Mouse (Mus musculus) liver, embryonic 12.5 days (tissue): Measurements from ENCODE around the gene Gm49368. TPM values are rescaled to one million over a fixed set of nuclear protein-coding genes. Genes with fewer than 3 reads are reported as not detected.
"Not testable (repeated sequence)": the region's sequence is repeated elsewhere in the genome, so short reads cannot be mapped to it uniquely, and the experiment has no call there.

Experiments
- ATAC-seq: fragments of 200-750 bp; cut with Nextera tagmentation; 2 replicates; pipeline ENCODE4 v1.8.0; 2017; ENCODE audit warnings: moderate number of reproducible peaks, mild to moderate bottlenecking, moderate library complexity
- H3K27ac ChIP-seq: fragments of 300-500 bp; sonication (generic); 2 replicates; pipeline ENCODE4 v1.5.1; 2016; ENCODE audit warnings: mild to moderate bottlenecking
- H3K27me3 ChIP-seq: fragments of 300-500 bp; sonication (generic); replicated peaks from 2 replicates; pipeline ENCODE4 v1.6.1; 2016; ENCODE audit warnings: mild to moderate bottlenecking, moderate library complexity
- H3K36me3 ChIP-seq: fragments of 300-500 bp; sonication (generic); 2 replicates; pipeline ENCODE4 v1.6.1; 2016; ENCODE audit warnings: mild to moderate bottlenecking, moderate library complexity
- H3K4me1 ChIP-seq: fragments of 300-500 bp; sonication (generic); 2 replicates; pipeline ENCODE4 v1.6.1; 2016
- H3K4me2 ChIP-seq: fragments of 300-500 bp; sonication (generic); 2 replicates; pipeline ENCODE4 v1.6.1; 2016; ENCODE audit warnings: mild to moderate bottlenecking, moderate library complexity
- H3K4me3 ChIP-seq: fragments of 300-500 bp; sonication (generic); 2 replicates; pipeline ENCODE4 v1.5.1; 2016; ENCODE audit warnings: mild to moderate bottlenecking, moderate library complexity
- H3K9ac ChIP-seq: fragments of 300-500 bp; sonication (generic); 2 replicates; pipeline ENCODE4 v1.6.1; 2016; ENCODE audit warnings: mild to moderate bottlenecking, moderate library complexity
- H3K9me3 ChIP-seq: fragments of 300-500 bp; sonication (generic); replicated peaks from 2 replicates; pipeline ENCODE4 v1.6.1; 2016; ENCODE audit warnings: mild to moderate bottlenecking, moderate library complexity
- WGBS: fragments of 180-500 bp; shearing (Covaris S2); methylation state at CpG from one replicate; pipeline ENCODE4 v1.1.7; 2016; ENCODE audit not compliant: insufficient replicate concordance; 5-methylcytosine and 5-hydroxymethylcytosine counted together
- polyA plus RNA-seq: library from polyadenylated mRNA; unstranded; fragments of >200 nt; fragmentation: Nextera tagmentation; extraction: Ambion mirVana; gene quantifications from 2 replicates; pipeline ENCODE4 v1.2.1, GENCODE M21; 2016

Gm49368 gene
- polyA plus RNA-seq, 1 experiment from 2014 or later: not detected

DNA sequence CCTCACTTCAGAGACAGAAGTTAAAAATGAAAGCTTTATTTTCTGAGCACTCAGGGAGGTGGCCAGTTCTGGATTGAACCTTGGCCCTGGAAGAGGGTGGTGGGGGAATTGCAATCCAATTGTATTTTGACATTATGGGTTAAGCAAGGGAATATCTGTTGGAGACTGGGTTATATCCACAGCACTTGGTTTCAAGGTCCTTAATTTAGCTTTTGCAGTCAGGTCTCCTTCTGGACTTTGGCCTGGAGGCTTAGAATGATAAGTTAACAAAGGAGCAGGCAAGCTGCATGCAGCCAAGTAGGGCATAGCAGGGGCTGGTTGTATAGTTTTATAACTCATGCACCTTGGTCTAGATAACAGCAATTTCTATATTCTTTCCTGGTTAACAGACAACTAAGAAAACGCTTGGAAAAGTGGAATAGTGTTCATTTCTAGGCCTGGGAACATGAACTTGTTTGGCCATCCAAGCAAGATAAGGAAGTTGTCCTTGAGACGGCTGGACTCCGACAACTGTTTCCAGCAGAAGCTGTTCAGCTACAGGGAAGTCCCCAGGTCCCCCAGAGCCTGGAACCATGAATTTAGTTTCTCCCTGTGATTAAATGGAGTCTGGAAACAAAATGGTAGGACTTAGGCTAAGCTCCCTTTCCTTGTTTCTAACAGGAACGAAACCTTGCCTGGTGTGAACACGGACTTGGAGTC lies 30.0 kb upstream of the Gm49368 start:
- Histone ChIP-seq H3K4me3 (no peak overlapping the region), H3K4me2 (no peak overlapping the region), H3K4me1 (no peaks in the 10 kb centered on the region), H3K9ac (no peak overlapping the region), H3K27ac (no peak overlapping the region), H3K27me3 (no peaks in the 10 kb centered on the region), H3K36me3 (no peaks in the 10 kb centered on the region), H3K9me3 (no peaks in the 10 kb centered on the region)
- 70% methylated on average over 5 of the region's 5 CpGs for WGBS
- ATAC-seq: no peak

DNA sequence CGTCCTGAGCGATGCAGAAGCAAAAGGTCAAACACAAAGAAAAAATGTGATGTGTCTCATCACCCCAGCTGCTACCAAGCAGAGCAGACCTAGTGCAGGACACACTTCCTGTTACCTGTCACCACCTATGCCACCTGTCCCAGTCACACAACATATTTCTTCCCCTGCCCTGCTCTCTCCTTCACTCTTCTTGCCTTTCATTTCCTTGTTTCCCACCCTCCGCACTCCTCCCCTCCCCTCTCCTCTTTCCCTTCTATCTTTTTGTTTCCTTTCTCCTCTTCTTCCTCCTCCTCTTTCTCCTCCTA lies 29.5 kb upstream of the Gm49368 start:
- WGBS: 83% methylated on average over 3 of the region's 3 CpGs
- Histone ChIP-seq H3K4me3 (no peak overlapping the region), H3K4me1 (no peaks in the 10 kb centered on the region), H3K9me3 (no peaks in the 10 kb centered on the region), H3K27ac (no peak overlapping the region), H3K27me3 (no peaks in the 10 kb centered on the region), H3K9ac (no peak overlapping the region), H3K36me3 (no peaks in the 10 kb centered on the region), H3K4me2 (no peak overlapping the region)
- no peak for ATAC-seq

DNA sequence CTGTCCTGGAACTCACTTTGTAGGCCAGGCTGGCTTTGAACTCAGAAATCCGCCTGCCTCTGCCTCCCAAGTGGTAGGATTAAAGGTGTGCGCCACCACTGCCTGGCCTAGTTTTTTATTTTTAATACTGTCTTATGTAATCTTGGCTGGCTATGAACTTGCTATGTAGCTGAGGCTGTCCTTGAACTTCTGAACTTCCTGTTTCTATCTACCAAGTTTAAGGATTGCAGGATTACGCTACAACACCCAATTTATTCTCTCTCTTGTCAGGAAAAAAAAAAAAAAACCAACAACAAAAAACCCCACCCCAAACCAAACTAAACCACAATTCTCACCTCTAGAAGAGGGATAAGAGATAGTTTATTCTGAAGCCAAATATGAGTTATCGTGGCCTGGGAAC lies 28.9 kb upstream of the Gm49368 start:
- no peaks in the 10 kb centered on the region for H3K9me3 ChIP-seq
- no peak overlapping the region for H3K4me3 ChIP-seq
- 71% methylated on average over 4 of the region's 4 CpGs for WGBS

DNA sequence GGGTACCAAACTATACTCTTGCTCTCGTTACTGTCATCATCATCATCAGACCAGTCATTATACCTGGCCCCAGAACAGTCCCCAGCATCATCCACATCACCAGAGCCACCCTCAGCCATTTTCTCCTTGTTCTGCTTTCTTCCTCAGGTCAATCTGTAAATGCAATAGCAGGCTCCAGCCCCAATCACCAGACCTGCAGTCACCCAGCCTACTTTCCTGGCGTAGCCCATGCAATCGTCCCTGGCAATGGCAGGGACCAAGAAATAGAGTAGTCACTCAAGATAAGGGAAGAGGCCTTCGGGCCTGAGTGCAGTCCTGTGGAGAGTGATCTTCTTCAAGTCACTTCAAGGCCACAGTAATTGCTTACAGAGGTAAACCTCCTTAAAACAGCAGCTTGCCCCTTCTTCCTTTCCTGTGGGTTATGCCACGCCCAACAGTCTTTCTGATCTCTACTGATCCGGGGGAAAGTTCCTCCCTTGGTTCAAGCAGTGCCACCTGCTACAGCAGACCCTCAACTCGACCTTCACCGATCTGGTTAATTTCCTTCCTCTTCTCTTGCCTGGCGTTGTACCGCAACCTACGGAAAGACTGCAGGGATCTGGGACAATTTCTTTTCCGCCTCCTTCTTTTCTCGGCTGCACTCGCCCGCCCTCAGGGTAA lies 20.2 kb upstream of the Gm49368 start:
- not testable (repeated sequence) for ATAC-seq, H3K4me2 ChIP-seq, H3K36me3 ChIP-seq, H3K4me3 ChIP-seq, H3K27me3 ChIP-seq, H3K9me3 ChIP-seq, H3K4me1 ChIP-seq, H3K27ac ChIP-seq, H3K9ac ChIP-seq
- WGBS: 28% methylated on average over 15 of the region's 15 CpGs

More for the DNA sequence above, 28.9 kb upstream of the Gm49368 start:
- H3K27me3 ChIP-seq: no peaks in the 10 kb centered on the region
- no peak for ATAC-seq
- H3K36me3 ChIP-seq: no peaks in the 10 kb centered on the region
- no peak overlapping the region for H3K9ac ChIP-seq
- no peak overlapping the region for H3K27ac ChIP-seq
- H3K4me2 ChIP-seq: no peak overlapping the region
- no peaks in the 10 kb centered on the region for H3K4me1 ChIP-seq

DNA sequence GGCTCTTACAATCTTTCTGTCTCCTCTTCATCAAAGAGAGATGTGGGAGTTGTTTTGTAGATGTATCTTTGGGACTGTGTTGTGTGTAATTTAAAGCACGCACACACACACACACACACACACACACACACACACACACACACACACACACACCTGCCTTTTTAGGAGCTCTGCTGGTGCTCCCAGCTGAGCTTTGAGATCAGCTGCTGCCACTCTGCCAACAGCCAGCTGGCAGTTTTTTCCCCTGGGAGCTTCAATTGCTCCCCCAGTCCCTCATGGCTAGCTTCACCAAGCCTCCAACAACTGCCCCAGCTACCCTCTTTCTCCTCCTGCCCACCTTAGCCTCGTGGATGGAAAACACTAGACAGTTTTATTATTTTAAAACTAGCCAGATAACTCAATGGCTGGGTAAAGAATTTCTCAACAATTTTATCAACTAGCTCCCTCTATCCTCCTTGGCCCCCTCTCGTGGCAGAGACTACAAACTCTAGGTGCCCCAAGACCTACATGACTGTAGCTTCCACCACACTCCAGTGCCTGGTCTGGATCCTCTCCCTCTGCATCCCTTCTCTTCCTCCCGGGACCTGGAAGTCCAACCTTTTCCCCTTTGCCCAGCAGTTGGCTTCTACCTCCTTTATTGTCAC lies 18.2 kb upstream of the Gm49368 start:
- ATAC-seq: no peak
- 54% methylated on average over 4 of the region's 4 CpGs for WGBS
- H3K4me1 ChIP-seq: 0 out of 2 replicates have a peak, but pooled peaks cover 5% of the 10 kb centered on the region

DNA sequence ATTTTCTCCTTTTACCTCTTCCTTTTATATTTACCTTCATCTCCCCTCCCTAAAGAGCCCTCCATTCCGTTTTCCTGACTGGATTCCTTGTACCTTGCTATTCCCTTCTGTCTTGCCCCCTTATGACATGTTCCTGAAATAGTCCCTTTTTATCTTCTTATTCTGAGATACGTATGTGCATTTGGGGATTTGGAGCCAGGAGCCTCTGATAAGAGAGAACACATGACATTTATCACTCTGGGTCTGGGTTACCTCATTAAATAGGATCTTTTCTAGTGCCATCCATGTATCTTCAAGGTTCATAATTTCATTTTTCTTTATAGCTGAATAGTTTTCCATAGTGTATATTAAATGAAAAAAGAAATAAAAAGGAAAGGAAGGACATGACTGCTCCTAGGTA lies 16.8 kb upstream of the Gm49368 start:
- ATAC-seq: no peak
- H3K9ac ChIP-seq: no peak overlapping the region
- no peak overlapping the region for H3K27ac ChIP-seq
- no peak overlapping the region for H3K4me3 ChIP-seq
- no peaks in the 10 kb centered on the region for H3K36me3 ChIP-seq
- H3K9me3 ChIP-seq: no peaks in the 10 kb centered on the region
- 22% methylated on average over 2 of the region's 2 CpGs for WGBS
- no peaks in the 10 kb centered on the region for H3K27me3 ChIP-seq
- H3K4me1 ChIP-seq: peaks cover 10% of the 10 kb centered on the region
- no peak overlapping the region for H3K4me2 ChIP-seq

More for the DNA sequence above, 18.2 kb upstream of the Gm49368 start:
- no peak overlapping the region for H3K4me2 ChIP-seq
- no peak overlapping the region for H3K4me3 ChIP-seq
- H3K9me3 ChIP-seq: no peaks in the 10 kb centered on the region
- no peak overlapping the region for H3K9ac ChIP-seq
- no peaks in the 10 kb centered on the region for H3K27me3 ChIP-seq
- H3K27ac ChIP-seq: no peak overlapping the region
- no peaks in the 10 kb centered on the region for H3K36me3 ChIP-seq

DNA sequence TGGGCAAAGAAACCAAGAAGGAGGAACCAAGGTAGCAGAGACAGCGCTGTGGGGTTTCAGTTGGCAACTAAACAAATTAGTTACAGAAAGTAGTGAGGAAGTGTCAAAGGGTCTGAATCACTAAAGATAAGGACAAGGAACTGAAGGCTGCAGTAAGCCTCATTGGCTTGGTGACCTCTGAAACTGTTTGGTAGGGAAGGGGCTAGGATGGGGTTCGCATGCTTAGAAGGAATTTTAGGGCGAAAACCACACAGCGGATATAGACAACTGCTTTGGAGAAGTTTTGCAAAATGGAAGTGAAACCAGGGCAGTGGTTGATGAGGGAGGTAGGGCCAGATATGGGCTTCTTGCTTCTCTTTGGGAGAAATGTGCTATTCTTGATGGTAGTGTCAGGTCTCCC lies 13.7 kb upstream of the Gm49368 start:
- no peak for ATAC-seq

DNA sequence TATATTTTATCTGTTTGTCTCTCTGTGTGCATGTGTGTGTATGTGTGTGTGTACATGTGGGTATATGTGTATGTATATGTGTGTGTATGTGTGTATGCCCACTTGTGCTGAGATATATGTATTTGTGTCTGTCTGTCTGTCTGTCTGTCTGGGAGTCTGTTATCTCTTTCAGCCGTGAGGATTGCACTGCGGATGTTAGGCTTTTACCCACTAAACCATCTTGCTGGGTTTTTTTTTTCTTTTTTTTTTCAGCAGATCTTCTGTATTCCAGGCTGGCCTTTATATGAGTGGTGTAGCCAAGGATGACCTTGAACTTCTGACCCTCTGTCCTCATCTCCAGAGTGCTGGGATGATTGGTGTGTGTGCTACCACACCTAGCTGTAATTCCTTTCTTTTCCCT lies 13.2 kb upstream of the Gm49368 start:
- no peak for ATAC-seq
- no peak overlapping the region for H3K9ac ChIP-seq
- no peaks in the 10 kb centered on the region for H3K36me3 ChIP-seq
- no peak overlapping the region for H3K4me3 ChIP-seq
- no peak overlapping the region for H3K4me2 ChIP-seq
- H3K27me3 ChIP-seq: no peaks in the 10 kb centered on the region
- no peak overlapping the region for H3K27ac ChIP-seq
- 16% methylated on average over 2 of the region's 2 CpGs for WGBS
- no peaks in the 10 kb centered on the region for H3K9me3 ChIP-seq
- H3K4me1 ChIP-seq: peaks cover 15% of the 10 kb centered on the region

More for the DNA sequence above, 13.7 kb upstream of the Gm49368 start:
- H3K4me2 ChIP-seq: no peak overlapping the region
- H3K27ac ChIP-seq: no peak overlapping the region
- WGBS: 23% methylated on average over 4 of the region's 4 CpGs
- peaks cover 15% of the 10 kb centered on the region for H3K4me1 ChIP-seq
- no peak overlapping the region for H3K9ac ChIP-seq
- H3K27me3 ChIP-seq: no peaks in the 10 kb centered on the region
- no peaks in the 10 kb centered on the region for H3K36me3 ChIP-seq
- H3K9me3 ChIP-seq: no peaks in the 10 kb centered on the region
- H3K4me3 ChIP-seq: no peak overlapping the region

DNA sequence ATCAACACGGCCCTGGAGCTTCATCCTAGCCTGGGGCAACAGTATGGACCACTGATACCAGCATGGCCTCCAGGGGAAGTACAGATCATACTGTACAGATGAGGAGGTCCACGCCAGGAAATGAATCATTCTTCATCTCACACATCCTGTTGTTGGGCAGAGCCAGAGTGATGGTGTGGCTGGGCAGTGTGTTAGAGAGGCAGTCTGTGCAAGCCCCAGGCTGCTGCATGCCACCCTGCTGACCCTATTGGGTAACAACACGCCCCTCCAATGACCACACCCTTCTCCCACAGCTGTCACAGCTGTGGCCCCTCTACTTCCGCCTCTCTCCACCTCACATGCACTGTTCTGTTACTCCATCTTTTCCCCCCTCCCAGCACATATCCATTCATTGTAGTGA lies 11.7 kb upstream of the Gm49368 start:
- H3K9ac ChIP-seq: no peak overlapping the region
- no peaks in the 10 kb centered on the region for H3K27me3 ChIP-seq
- H3K36me3 ChIP-seq: no peaks in the 10 kb centered on the region
- peaks cover 15% of the 10 kb centered on the region for H3K4me1 ChIP-seq
- no peak overlapping the region for H3K4me3 ChIP-seq
- H3K27ac ChIP-seq: no peak overlapping the region
- 32% methylated on average over 4 of the region's 4 CpGs for WGBS
- no peaks in the 10 kb centered on the region for H3K9me3 ChIP-seq
- ATAC-seq: no peak; the same call in 1 of the 2 replicates
- H3K4me2 ChIP-seq: no peak overlapping the region

DNA sequence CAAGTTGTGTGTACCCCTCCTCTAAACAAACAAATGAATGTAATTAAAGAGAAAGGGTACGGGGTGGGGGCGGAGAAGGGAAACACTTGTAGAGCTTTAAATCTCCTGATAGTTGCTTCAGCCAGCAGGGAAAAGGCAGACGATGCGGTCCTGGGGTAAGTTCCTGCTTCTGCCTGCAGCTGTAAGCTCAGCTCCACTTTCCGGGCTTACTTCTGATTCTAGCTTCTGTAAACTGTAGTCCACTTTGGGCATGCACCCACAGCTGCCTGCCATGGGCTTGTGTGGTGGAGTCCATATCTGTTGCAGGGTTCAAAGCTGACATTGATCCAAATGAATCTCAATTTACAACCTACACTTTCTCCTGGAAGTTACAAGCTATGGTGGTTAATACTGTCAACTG lies 9.4 kb upstream of the Gm49368 start:
- H3K4me1 ChIP-seq: peaks cover 20% of the 10 kb centered on the region
- no peak overlapping the region for H3K27ac ChIP-seq
- no peak for ATAC-seq
- 53% methylated on average over 5 of the region's 5 CpGs for WGBS
- no peak overlapping the region for H3K4me3 ChIP-seq
- no peaks in the 10 kb centered on the region for H3K27me3 ChIP-seq
- no peak overlapping the region for H3K9ac ChIP-seq
- no peaks in the 10 kb centered on the region for H3K36me3 ChIP-seq
- H3K9me3 ChIP-seq: no peaks in the 10 kb centered on the region
- no peak overlapping the region for H3K4me2 ChIP-seq

DNA sequence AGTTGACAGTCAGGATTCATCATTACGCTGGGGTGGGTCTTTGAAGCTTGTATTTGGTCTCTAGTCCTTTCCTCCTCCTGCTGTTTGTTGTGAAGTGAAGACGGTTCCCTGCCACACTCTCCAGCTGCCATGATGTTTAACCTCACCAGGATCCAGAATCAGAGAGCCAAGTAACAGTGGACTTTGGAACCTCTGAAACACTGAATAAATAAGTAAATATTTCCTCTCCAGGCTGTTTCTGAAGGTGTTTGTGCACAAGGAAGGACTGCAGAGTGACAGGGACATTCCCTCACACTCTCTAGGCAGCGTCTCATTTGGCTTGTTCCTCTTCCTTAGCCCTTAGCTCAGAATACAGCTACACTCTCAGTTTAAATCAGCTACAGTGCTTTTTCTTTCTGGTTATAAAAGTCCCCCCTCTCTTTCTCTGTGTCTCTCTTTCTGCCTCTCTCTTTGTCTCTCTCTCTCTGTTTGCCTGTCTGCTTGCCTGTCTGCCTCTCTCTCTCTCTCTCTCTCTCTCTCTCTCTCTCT lies 5.5 kb upstream of the Gm49368 start:
- Histone ChIP-seq H3K4me2 (no peak overlapping the region), H3K4me1 (0 out of 2 replicates have a peak, but pooled peaks cover 8% of the 10 kb centered on the region), H3K9me3 (no peaks in the 10 kb centered on the region), H3K27me3 (no peaks in the 10 kb centered on the region), H3K27ac (no peak overlapping the region), H3K36me3 (no peaks in the 10 kb centered on the region), H3K4me3 (no peak overlapping the region), H3K9ac (no peak overlapping the region)
- 35% methylated on average over 3 of the region's 3 CpGs for WGBS
- no peak for ATAC-seq

DNA sequence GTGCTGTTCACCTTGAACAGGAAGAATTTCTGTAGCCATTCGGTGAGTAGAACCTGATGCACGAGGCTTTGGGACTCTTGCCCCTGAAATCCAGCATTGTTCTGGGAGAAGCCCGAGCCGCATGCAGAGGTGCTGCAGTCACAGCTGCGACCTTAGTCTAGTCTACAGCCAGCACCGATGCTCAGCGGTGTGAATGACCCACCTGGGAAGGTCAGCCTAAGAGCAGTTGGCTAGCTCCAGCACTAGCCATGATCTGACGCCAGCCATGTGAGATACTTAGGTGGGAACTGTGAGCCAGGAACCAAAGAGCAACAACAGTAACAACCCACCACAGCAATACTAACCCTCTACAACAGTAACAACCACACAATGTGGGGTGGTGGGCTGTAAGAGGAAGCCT lies 4.6 kb upstream of the Gm49368 start:
- no peak for ATAC-seq
- WGBS: 63% methylated on average over 8 of the region's 8 CpGs
- Histone ChIP-seq H3K4me1 (0 out of 2 replicates have a peak, but pooled peaks cover 8% of the 10 kb centered on the region), H3K9ac (no peak overlapping the region), H3K27ac (no peak overlapping the region), H3K27me3 (no peaks in the 10 kb centered on the region), H3K36me3 (no peaks in the 10 kb centered on the region), H3K9me3 (no peaks in the 10 kb centered on the region), H3K4me3 (no peak overlapping the region), H3K4me2 (no peak overlapping the region)
